Comparison of ENCODE assay signal across 7 mouse cellular contexts in the genomic region with DNA sequence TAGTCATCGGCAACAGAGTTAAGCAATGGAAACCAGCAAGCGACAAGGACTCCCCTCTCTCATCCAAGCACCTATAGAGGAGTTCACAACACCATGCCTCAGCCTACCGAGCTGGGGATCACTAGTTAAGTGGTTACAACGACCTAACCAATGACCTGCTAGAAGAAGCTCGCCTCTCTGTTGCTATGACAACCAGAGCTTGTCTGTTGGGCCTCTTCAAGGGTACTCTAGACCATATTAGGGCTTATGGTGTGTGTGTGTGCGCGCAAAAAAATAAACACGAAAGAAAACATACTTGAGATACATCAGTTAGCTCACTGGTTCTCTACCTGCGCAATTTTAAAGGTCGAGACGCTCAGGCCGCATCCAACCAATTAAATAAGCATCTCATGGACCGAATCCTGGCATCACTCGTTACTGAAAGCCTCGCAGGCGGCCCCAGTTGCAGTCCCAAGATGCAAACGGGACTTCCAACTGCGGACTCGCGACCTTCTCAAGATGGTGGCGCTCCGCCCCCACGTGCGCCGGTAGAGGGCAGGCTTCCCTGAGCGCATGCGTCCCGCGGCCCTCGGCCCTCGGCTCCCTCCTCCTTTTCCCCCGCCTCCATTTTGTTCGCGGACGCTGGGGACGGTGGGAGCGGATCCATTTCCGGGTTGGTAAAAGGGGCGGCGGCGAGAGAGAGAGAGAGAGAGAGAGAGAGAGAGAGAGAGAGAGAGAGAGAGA. TPM values are rescaled to one million over a fixed set of nuclear protein-coding genes. Genes with fewer than 3 reads are reported as not detected.
DNase-seq lines count a peak whose midpoint lies in the region; ATAC-seq lines count a peak whose summit lies in the region.

Wipf2 (plus strand) TSS at position 611 of the 723 bp plus-strand sequence.

- intact Hi-C loops in left cerebral cortex, postnatal 25 days (cut with DNase I) = loop anchor here (5.0 kb wide), 1 partner anchor 109 kb away; no protein-coding TSS in a partner anchor

- peak; percentile 95 for ATAC-seq in intestine, embryonic 15.5 days

- H3K9ac ChIP-seq in intestine, embryonic 15.5 days = peak within 1 kb of the TSS; percentile 77

- H3K4me3 ChIP-seq in intestine, embryonic 15.5 days (replicated peaks) = peak within 1 kb of the TSS; percentile 76
- peak within 1 kb of the TSS; percentile 69 for H3K4me3 ChIP-seq in midbrain, embryonic 10.5 days

- H3K4me2 ChIP-seq in intestine, embryonic 15.5 days (replicated peaks) = peak within 1 kb of the TSS; percentile 76

- peak; percentile 96 to 98 for DNase-seq in adrenal gland, adult (ENCODE audit: inconsistent age in 2 of 2, low spot score in 1 of 2)
- peak; percentile 98 for DNase-seq in embryo, embryonic 10.5 days (ENCODE audit: low spot score)
- peak; percentile 92 for DNase-seq in gastrocnemius, postnatal 25 days
- peak; percentile 95 to 97 for DNase-seq in left cerebral cortex, postnatal 25 days (ENCODE audit: low spot score in 2 of 2)
- peak; percentile 96 for DNase-seq in midbrain, embryonic 10.5 days (ENCODE audit: low spot score)
- DNase-seq in right cerebral cortex, postnatal 4 days = peak; percentile 96

- H3K36me3 ChIP-seq in intestine, embryonic 15.5 days = peaks cover 4% of the 10 kb centered on the region
- H3K36me3 ChIP-seq in midbrain, embryonic 10.5 days = peaks cover 24% of the 10 kb centered on the region

- H3K4me1 ChIP-seq in intestine, embryonic 15.5 days (replicated peaks) = peaks cover 9% of the 10 kb centered on the region; the same call in 1 of the 2 replicates
- H3K4me1 ChIP-seq in midbrain, embryonic 10.5 days = peaks cover 29% of the 10 kb centered on the region

- WGBS in intestine, embryonic 15.5 days = 8% methylated on average over 37 of the region's 41 CpGs
- 6% methylated on average over 40 of the region's 41 CpGs for WGBS in midbrain, embryonic 10.5 days

- peak within 1 kb of the TSS; percentile 89 for H3K27ac ChIP-seq in intestine, embryonic 15.5 days
- peak within 1 kb of the TSS; percentile 94 for H3K27ac ChIP-seq in midbrain, embryonic 10.5 days (replicated peaks)

- H3K27me3 ChIP-seq in intestine, embryonic 15.5 days (replicated peaks) = no peaks in the 10 kb centered on the region
- H3K27me3 ChIP-seq in midbrain, embryonic 10.5 days (ENCODE audit: low read depth, poor library complexity, severe bottlenecking) = no peaks in the 10 kb centered on the region

- no peaks in the 10 kb centered on the region for H3K9me3 ChIP-seq in intestine, embryonic 15.5 days
- 0 out of 2 replicates have a peak, but pooled peaks cover 4% of the 10 kb centered on the region for H3K9me3 ChIP-seq in midbrain, embryonic 10.5 days (replicated peaks)

RNA-seq across cellular contexts. Expression of gene Wipf2, which starts in this region (rescaled TPM):
- total RNA-seq in gastrocnemius, postnatal 25 days (2021) = 1 to 10 TPM; 4.1 to 4.9 TPM
- polyA plus RNA-seq in intestine, embryonic 15.5 days (2015; fragmentation: Nextera tagmentation; extraction: Ambion mirVana) = 3.7 and 4.2 TPM in 2 replicates
- total RNA-seq in left cerebral cortex, postnatal 25 days (2021) = 10 to 100 TPM; 61.3 to 63.3 TPM
- polyA plus RNA-seq in midbrain, embryonic 10.5 days (2016; fragmentation: Nextera tagmentation; extraction: Ambion mirVana) = 3.7 and 3.9 TPM in 2 replicates

Comparison
In these comparisons a context has a peak if more than half of its experiments do, and no peak if none do; other contexts are left out.
1. Peak in every context shown above with its lines: DNase-seq, ATAC-seq, H3K4me3 ChIP-seq and H3K27ac ChIP-seq.
2. RNA of gene Wipf2 (total RNA-seq): 61.3 to 63.3 TPM in left cerebral cortex, postnatal 25 days; 4.1 to 4.9 TPM in gastrocnemius, postnatal 25 days; every median in the first group is over 10 times any median in the second.